ENCODE assay signal across 11 mouse cellular contexts in the genomic region with DNA sequence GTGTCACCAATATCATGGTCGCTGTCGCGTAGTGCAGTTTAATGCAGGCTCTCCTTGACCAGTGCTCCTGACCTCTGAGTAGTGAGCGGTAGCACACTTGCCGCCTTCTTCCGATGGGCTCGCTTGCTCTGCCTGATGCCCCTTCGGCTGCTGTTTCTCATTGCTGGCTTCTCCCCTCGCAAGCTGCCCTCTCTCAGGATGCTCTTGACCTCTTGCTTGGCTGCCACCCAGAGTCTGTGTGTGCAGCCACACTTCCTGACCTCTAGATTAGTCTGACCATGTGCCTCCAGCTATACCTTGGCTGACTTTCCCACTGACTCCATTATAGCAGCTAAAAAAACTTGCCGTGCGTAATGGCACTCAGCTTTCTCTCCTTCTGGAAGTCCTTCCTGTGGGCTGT. TPM values are rescaled to one million over a fixed set of nuclear protein-coding genes. Genes with fewer than 3 reads are reported as not detected.
A peak's percentile ranks its signal among the peaks of the same experiment; 100 is the strongest.
DNase-seq lines count a peak whose midpoint lies in the region; ATAC-seq and TF ChIP-seq lines count a peak whose summit lies in the region.
"Had no signal": no experiment of that assay in that cellular context is flagged by ENCODE, and none has a peak within 500 bp of the region (broad histone marks: within the 10 kb centered on the region; RNA-seq: fewer than 3 reads in every experiment).

No protein-coding gene starts in this region.

- CTCF ChIA-PET in Patski (lab: Charles Lee), result interaction anchor here (1.7 to 1.8 kb wide), 2 partner anchors 9 to 16 kb away, joined by 4 read pairs; no protein-coding TSS in a partner anchor

- POLR2A ChIA-PET in Patski (lab: Charles Lee), result no interaction called here

- in situ Hi-C loops in Patski (cut with MboI; ENCODE audit: low pct_unique_long_range_greater_than_20kb), result no loop called here

- no peaks in the 10 kb centered on the region for H3K9me3 ChIP-seq in liver, postnatal 0 days (ENCODE audit: low read length)
- H3K9me3 ChIP-seq in midbrain, postnatal 0 days (ENCODE audit: low read length), result no peaks in the 10 kb centered on the region

- TF ChIP-seq POLR2A in thymus, adult 2 months (IDR thresholded peaks at IDR 0.05; ENCODE audit: control insufficient read depth, extremely low read depth, insufficient read depth, low read length, poor library complexity), result no peak

- peak; percentile 44 for ATAC-seq in Patski
- peak; percentile 49 for ATAC-seq in liver, postnatal 0 days
- no peak for ATAC-seq in midbrain, postnatal 0 days (ENCODE audit: low FRiP score)

- H3K4me2 ChIP-seq in liver, postnatal 0 days (ENCODE audit: low read depth, low read length), result no peak overlapping the region
- no peak overlapping the region for H3K4me2 ChIP-seq in midbrain, postnatal 0 days (ENCODE audit: low read depth, low read length, poor library complexity, severe bottlenecking)

- H3K27me3 ChIP-seq in Patski, result no peaks in the 10 kb centered on the region
- no peaks in the 10 kb centered on the region for H3K27me3 ChIP-seq in liver, postnatal 0 days (ENCODE audit: insufficient read depth, low read length)
- H3K27me3 ChIP-seq in thymus, adult 2 months (ENCODE audit: control insufficient read depth, insufficient read depth, low read length), result no peaks in the 10 kb centered on the region
- H3K27me3 ChIP-seq in midbrain, postnatal 0 days (ENCODE audit: insufficient read depth, low read length), result no peaks in the 10 kb centered on the region

- no peak overlapping the region for H3K27ac ChIP-seq in liver, postnatal 0 days (ENCODE audit: low read depth)
- no peak overlapping the region for H3K27ac ChIP-seq in thymus, adult 2 months (ENCODE audit: control insufficient read depth, insufficient read depth, low read length)
- no peak overlapping the region for H3K27ac ChIP-seq in midbrain, postnatal 0 days (ENCODE audit: low read depth, low read length)
- H3K27ac ChIP-seq: macrophage had no signal

- H3K36me3 ChIP-seq in liver, postnatal 0 days (replicated peaks; ENCODE audit: insufficient read depth, low read length), result peaks cover 18% of the 10 kb centered on the region
- peaks cover 13% of the 10 kb centered on the region for H3K36me3 ChIP-seq in thymus, adult 2 months (ENCODE audit: control insufficient read depth, insufficient read depth, low read length)
- no peaks in the 10 kb centered on the region for H3K36me3 ChIP-seq in midbrain, postnatal 0 days (ENCODE audit: insufficient read depth, low read length)

- no peak overlapping the region for H3K9ac ChIP-seq in liver, postnatal 0 days (replicated peaks)
- no peak overlapping the region for H3K9ac ChIP-seq in midbrain, postnatal 0 days (replicated peaks; ENCODE audit: low read length, poor library complexity, severe bottlenecking)

- DNase-seq in Patski (ENCODE audit: low read depth, low spot score), result no peak
- peak; percentile 29 for DNase-seq in embryo, embryonic 11 days
- DNase-seq in heart, postnatal 4 days, result peak; percentile 56
- peak; percentile 53 for DNase-seq in liver, postnatal 0 days
- no peak for DNase-seq in spleen, postnatal 36 days (ENCODE audit: low spot score in 2 of 2)
- no peak for DNase-seq in thymus, adult 2 months
- no peak for DNase-seq in midbrain, postnatal 0 days (ENCODE audit: low spot score)
- no peak for DNase-seq in right cerebral cortex, postnatal 14 days
- DNase-seq: cerebellum, adult 2 months; gastrocnemius, postnatal 25 days had no signal

- TF ChIP-seq EP300 in liver, postnatal 0 days (IDR thresholded peaks at IDR 0.05; ENCODE audit: low read depth), result no peak

- WGBS in liver, postnatal 0 days (ENCODE audit: insufficient replicate concordance), result 71% methylated on average over 11 of the region's 11 CpGs
- WGBS in thymus, adult 2 months, result 95% methylated on average over 11 of the region's 11 CpGs
- WGBS in midbrain, postnatal 0 days, result 78% methylated on average over 11 of the region's 11 CpGs

- H3K4me3 ChIP-seq in liver, postnatal 0 days (ENCODE audit: low read depth, low read length), result no peak overlapping the region
- H3K4me3 ChIP-seq in thymus, adult 2 months (ENCODE audit: control insufficient read depth, insufficient read depth, low read length), result no peak overlapping the region
- no peak overlapping the region for H3K4me3 ChIP-seq in midbrain, postnatal 0 days (ENCODE audit: low read depth, low read length)

- H3K4me1 ChIP-seq in liver, postnatal 0 days (ENCODE audit: insufficient read depth), result peaks cover 34% of the 10 kb centered on the region
- peaks cover 13% of the 10 kb centered on the region for H3K4me1 ChIP-seq in thymus, adult 2 months (replicated peaks; ENCODE audit: control insufficient read depth, insufficient read depth, low read length)
- peaks cover 6% of the 10 kb centered on the region; the same call in 1 of the 2 replicates for H3K4me1 ChIP-seq in midbrain, postnatal 0 days (ENCODE audit: insufficient read depth, low read length)

- TF ChIP-seq CTCF in Patski (IDR thresholded peaks at IDR 0.05), result no peak
- TF ChIP-seq CTCF in liver, postnatal 0 days (IDR thresholded peaks at IDR 0.05; ENCODE audit: low read depth), result no peak
- TF ChIP-seq CTCF in thymus, adult 2 months (IDR thresholded peaks at IDR 0.05; ENCODE audit: borderline replicate concordance, control insufficient read depth, extremely low read depth, insufficient read depth, low read length, poor library complexity), result no peak
- no peak for TF ChIP-seq CTCF in midbrain, postnatal 0 days (IDR thresholded peaks at IDR 0.05)

RNA-seq across cellular contexts. Expression of gene Cmtm6, which starts 5.5 kb away (rescaled TPM):
- polyA plus RNA-seq in Patski (2021), result 64.0 TPM
- 10 to 100 TPM; 32.5 to 33.6 TPM for total RNA-seq in heart, postnatal 4 days (2021)
- 27.7 and 30.1 TPM in 2 replicates for polyA plus RNA-seq in liver, postnatal 0 days (2015; fragmentation: Nextera tagmentation; extraction: Ambion mirVana)
- polyA plus RNA-seq in thymus, adult 2 months (2012; rRNA removed), result 72.4 and 76.2 TPM in 2 replicates
- 19.3 and 20.0 TPM in 2 replicates for total RNA-seq in midbrain, postnatal 0 days (2014; rRNA removed)
- polyA plus RNA-seq in midbrain, postnatal 0 days (2015; fragmentation: Nextera tagmentation; extraction: Ambion mirVana), result 19.2 and 21.5 TPM in 2 replicates

RNA-seq across cellular contexts. Expression of gene Cmtm7, which starts 45.2 kb away (rescaled TPM):
- polyA plus RNA-seq in Patski (2021), result 73.0 TPM
- 10 to 100 TPM; 44.0 to 47.2 TPM for total RNA-seq in heart, postnatal 4 days (2021)
- polyA plus RNA-seq in liver, postnatal 0 days (2015; fragmentation: Nextera tagmentation; extraction: Ambion mirVana), result 57.7 and 58.2 TPM in 2 replicates
- polyA plus RNA-seq in thymus, adult 2 months (2012; rRNA removed), result 781 and 799 TPM in 2 replicates
- total RNA-seq in midbrain, postnatal 0 days (2014; rRNA removed), result 13.7 and 15.6 TPM in 2 replicates
- polyA plus RNA-seq in midbrain, postnatal 0 days (2015; fragmentation: Nextera tagmentation; extraction: Ambion mirVana), result 8.0 and 9.1 TPM in 2 replicates

RNA-seq across cellular contexts. Expression of gene Dync1li1, which starts 47.9 kb away (rescaled TPM):
- 55.6 TPM for polyA plus RNA-seq in Patski (2021)
- 10 to 100 TPM; 77.0 to 77.2 TPM for total RNA-seq in heart, postnatal 4 days (2021)
- polyA plus RNA-seq in liver, postnatal 0 days (2015; fragmentation: Nextera tagmentation; extraction: Ambion mirVana), result 14.4 and 16.3 TPM in 2 replicates
- 20.8 and 23.5 TPM in 2 replicates for polyA plus RNA-seq in thymus, adult 2 months (2012; rRNA removed)
- 124 and 131 TPM in 2 replicates for total RNA-seq in midbrain, postnatal 0 days (2014; rRNA removed)
- 148 and 160 TPM in 2 replicates for polyA plus RNA-seq in midbrain, postnatal 0 days (2015; fragmentation: Nextera tagmentation; extraction: Ambion mirVana)

Comparison
In these comparisons a context has a peak if more than half of its experiments do, and no peak if none do; other contexts are left out.
1. DNase-seq: peak in embryo, embryonic 11 days (single experiment), heart, postnatal 4 days (single experiment) and liver, postnatal 0 days (single experiment); none in Patski (single experiment), spleen, postnatal 36 days (0 of 2), thymus, adult 2 months (single experiment), midbrain, postnatal 0 days (single experiment) and right cerebral cortex, postnatal 14 days (single experiment).
2. RNA of gene Cmtm7, which starts 45.2 kb away (polyA plus RNA-seq): 781 to 799 TPM in thymus, adult 2 months; 73.0 TPM in Patski (single experiment), 57.7 to 58.2 TPM in liver, postnatal 0 days and 8.0 to 9.1 TPM in midbrain, postnatal 0 days; every median in the first group is over 10 times any median in the second.